Mouse (Mus musculus) spleen, adult 2 months (tissue): ENCODE measurements around the gene Shisa8.

Source experiments
- CTCF ChIP-seq: fragments of 200-500 bp; IDR thresholded peaks from 2 replicates; pipeline ENCODE4 v1.5.1; 2011; ENCODE audit warnings: mild to moderate bottlenecking, inconsistent platforms; ENCODE audit not compliant: insufficient read depth, insufficient read length, insufficient replicate concordance; ENCODE audit errors: extremely low read depth
- POLR2A ChIP-seq: fragments of 200-500 bp; IDR thresholded peaks from 2 replicates; pipeline ENCODE4 v1.6.1; 2011; ENCODE audit warnings: low read depth, low read length, inconsistent platforms

- TF ChIP-seq POLR2A, result no peak
- TF ChIP-seq CTCF, result no peak
These were observed 34.8 kb downstream of the Shisa8 start for GRCm38 (mm10) chr15:82177743-82178290.
